Mouse (Mus musculus): ENCODE data around the gene Eya2. TPM values are rescaled to one million over a fixed set of nuclear protein-coding genes. Genes with fewer than 3 reads are reported as not detected.

Gene Eya2
- polyA plus RNA-seq, 1 experiment from 2014 or later, result 11.4 TPM

- peak overlapping the region; percentile 63; the same call in 1 of the 2 replicates for H3K9ac ChIP-seq
- no peak for ATAC-seq (ENCODE audit: insufficient number of reproducible peaks, low FRiP score, low TSS enrichment, low read depth)
- peaks cover 41% of the 10 kb centered on the region for H3K27me3 ChIP-seq
These were observed 841 bp downstream of the Eya2 start for GRCm38 (mm10) chr2:165595676-165596070.

GRCm38 (mm10) chr2:165596141-165596540 is 1.3 kb downstream of the Eya2 start:
- peak overlapping the region; percentile 57 for H3K4me3 ChIP-seq

More at GRCm38 (mm10) chr2:165595676-165596070, 841 bp downstream of the Eya2 start:
- Histone ChIP-seq H3K4me1 (peaks cover 38% of the 10 kb centered on the region), H3K4me3 (peak overlapping the region; percentile 57), H3K36me3 (no peaks in the 10 kb centered on the region), H3K9me3 (no peaks in the 10 kb centered on the region), H3K27ac (peak overlapping the region; percentile 33; the same call in 1 of the 2 replicates), H3K4me2 (peak overlapping the region; percentile 94)
- WGBS, result 6% methylated on average over 13 of the region's 13 CpGs

GRCm38 (mm10) chr2:165597536-165597935 is 2.7 kb downstream of the Eya2 start:
- no peak overlapping the region for H3K4me3 ChIP-seq
- H3K27ac ChIP-seq, result no peak overlapping the region
- H3K4me1 ChIP-seq, result peaks cover 55% of the 10 kb centered on the region
- no peaks in the 10 kb centered on the region for H3K9me3 ChIP-seq
- WGBS, result 45% methylated on average over 6 of the region's 6 CpGs
- H3K4me2 ChIP-seq, result peak overlapping the region; percentile 25; the same call in 1 of the 2 replicates
- no peak overlapping the region for H3K9ac ChIP-seq
- H3K27me3 ChIP-seq, result peaks cover 41% of the 10 kb centered on the region
- ATAC-seq (ENCODE audit: insufficient number of reproducible peaks, low FRiP score, low TSS enrichment, low read depth), result no peak
- no peaks in the 10 kb centered on the region for H3K36me3 ChIP-seq

More at GRCm38 (mm10) chr2:165596141-165596540, 1.3 kb downstream of the Eya2 start:
- Histone ChIP-seq H3K9ac (no peak overlapping the region), H3K27ac (no peak overlapping the region), H3K4me2 (peak overlapping the region; percentile 94), H3K36me3 (no peaks in the 10 kb centered on the region), H3K4me1 (peaks cover 43% of the 10 kb centered on the region), H3K27me3 (peaks cover 41% of the 10 kb centered on the region), H3K9me3 (no peaks in the 10 kb centered on the region)
- WGBS, result 22% methylated on average over 11 of the region's 11 CpGs
- ATAC-seq (ENCODE audit: insufficient number of reproducible peaks, low FRiP score, low TSS enrichment, low read depth), result no peak

GRCm38 (mm10) chr2:165598139-165598538 is 3.3 kb downstream of the Eya2 start:
- Histone ChIP-seq H3K36me3 (no peaks in the 10 kb centered on the region), H3K9me3 (no peaks in the 10 kb centered on the region), H3K4me2 (no peak overlapping the region), H3K27ac (no peak overlapping the region), H3K4me3 (no peak overlapping the region), H3K4me1 (peaks cover 61% of the 10 kb centered on the region), H3K27me3 (peaks cover 37% of the 10 kb centered on the region), H3K9ac (no peak overlapping the region)
- 43% methylated on average over 5 of the region's 5 CpGs for WGBS
- ATAC-seq (ENCODE audit: insufficient number of reproducible peaks, low FRiP score, low TSS enrichment, low read depth), result no peak

- peaks cover 64% of the 10 kb centered on the region for H3K4me1 ChIP-seq
- H3K9ac ChIP-seq, result no peak overlapping the region
- no peaks in the 10 kb centered on the region for H3K36me3 ChIP-seq
- H3K27me3 ChIP-seq, result peaks cover 27% of the 10 kb centered on the region
- no peaks in the 10 kb centered on the region for H3K9me3 ChIP-seq
- no peak overlapping the region for H3K4me2 ChIP-seq
- WGBS, result 32% methylated on average over 13 of the region's 13 CpGs
- no peak overlapping the region for H3K4me3 ChIP-seq
- H3K27ac ChIP-seq, result peak overlapping the region; percentile 14
- no peak for ATAC-seq (ENCODE audit: insufficient number of reproducible peaks, low FRiP score, low TSS enrichment, low read depth)
These were observed 4.7 kb downstream of the Eya2 start for GRCm38 (mm10) chr2:165599566-165599965.

GRCm38 (mm10) chr2:165600926-165601325 is 6.1 kb downstream of the Eya2 start:
- Histone ChIP-seq H3K4me1 (peaks cover 52% of the 10 kb centered on the region), H3K9me3 (no peaks in the 10 kb centered on the region), H3K36me3 (no peaks in the 10 kb centered on the region), H3K27me3 (peaks cover 14% of the 10 kb centered on the region), H3K27ac (no peak overlapping the region), H3K4me3 (no peak overlapping the region), H3K9ac (no peak overlapping the region), H3K4me2 (0 out of 2 replicates have a peak overlapping the region, but pooled peaks have one; percentile 6)
- WGBS, result 26% methylated on average over 13 of the region's 13 CpGs
- ATAC-seq (ENCODE audit: insufficient number of reproducible peaks, low FRiP score, low TSS enrichment, low read depth), result no peak

GRCm38 (mm10) chr2:165601605-165602004 is 6.8 kb downstream of the Eya2 start:
- Histone ChIP-seq H3K4me3 (no peak overlapping the region), H3K4me1 (peaks cover 52% of the 10 kb centered on the region), H3K9ac (no peak overlapping the region), H3K36me3 (no peaks in the 10 kb centered on the region), H3K4me2 (no peak overlapping the region), H3K27ac (no peak overlapping the region), H3K9me3 (no peaks in the 10 kb centered on the region), H3K27me3 (peaks cover 14% of the 10 kb centered on the region)
- WGBS, result 49% methylated on average over 8 of the region's 8 CpGs
- no peak for ATAC-seq (ENCODE audit: insufficient number of reproducible peaks, low FRiP score, low TSS enrichment, low read depth)

- 52% methylated on average over 8 of the region's 8 CpGs for WGBS
These were observed 8.9 kb downstream of the Eya2 start for GRCm38 (mm10) chr2:165603775-165604174.

GRCm38 (mm10) chr2:165611551-165612253 is 16.9 kb downstream of the Eya2 start:
- Histone ChIP-seq H3K9ac (no peak overlapping the region), H3K36me3 (no peaks in the 10 kb centered on the region), H3K27me3 (no peaks in the 10 kb centered on the region), H3K4me3 (no peak overlapping the region), H3K4me2 (no peak overlapping the region), H3K4me1 (peaks cover 10% of the 10 kb centered on the region), H3K27ac (no peak overlapping the region), H3K9me3 (no peaks in the 10 kb centered on the region)
- 79% methylated on average over 7 of the region's 7 CpGs for WGBS
- ATAC-seq (ENCODE audit: insufficient number of reproducible peaks, low FRiP score, low TSS enrichment, low read depth), result no peak

More at GRCm38 (mm10) chr2:165603775-165604174, 8.9 kb downstream of the Eya2 start:
- Histone ChIP-seq H3K4me1 (peaks cover 42% of the 10 kb centered on the region), H3K9ac (no peak overlapping the region), H3K27ac (no peak overlapping the region), H3K4me3 (no peak overlapping the region), H3K9me3 (no peaks in the 10 kb centered on the region), H3K27me3 (no peaks in the 10 kb centered on the region), H3K36me3 (no peaks in the 10 kb centered on the region), H3K4me2 (no peak overlapping the region)
- ATAC-seq (ENCODE audit: insufficient number of reproducible peaks, low FRiP score, low TSS enrichment, low read depth), result no peak

- Histone ChIP-seq H3K9ac (no peak overlapping the region), H3K4me3 (no peak overlapping the region), H3K36me3 (no peaks in the 10 kb centered on the region), H3K27me3 (no peaks in the 10 kb centered on the region), H3K4me2 (no peak overlapping the region), H3K27ac (peak overlapping the region; percentile 12; the same call in 1 of the 2 replicates), H3K9me3 (no peaks in the 10 kb centered on the region), H3K4me1 (peaks cover 10% of the 10 kb centered on the region)
- WGBS, result 62% methylated on average over 13 of the region's 13 CpGs
- no peak for ATAC-seq (ENCODE audit: insufficient number of reproducible peaks, low FRiP score, low TSS enrichment, low read depth)
These were observed 19.0 kb downstream of the Eya2 start for GRCm38 (mm10) chr2:165613741-165614339.

- H3K4me1 ChIP-seq, result peaks cover 16% of the 10 kb centered on the region
- H3K27me3 ChIP-seq, result no peaks in the 10 kb centered on the region
- no peaks in the 10 kb centered on the region for H3K9me3 ChIP-seq
- H3K4me2 ChIP-seq, result no peak overlapping the region
- H3K4me3 ChIP-seq, result no peak overlapping the region
- 90% methylated on average over 2 of the region's 2 CpGs for WGBS
- H3K36me3 ChIP-seq, result no peaks in the 10 kb centered on the region
- ATAC-seq (ENCODE audit: insufficient number of reproducible peaks, low FRiP score, low TSS enrichment, low read depth), result no peak
- no peak overlapping the region for H3K27ac ChIP-seq
- no peak overlapping the region for H3K9ac ChIP-seq
These were observed 26.7 kb downstream of the Eya2 start for GRCm38 (mm10) chr2:165621488-165621887.

GRCm38 (mm10) chr2:165622596-165622995 is 27.8 kb downstream of the Eya2 start:
- peak overlapping the region; percentile 43; the same call in 1 of the 2 replicates for H3K27ac ChIP-seq
- no peak for ATAC-seq (ENCODE audit: insufficient number of reproducible peaks, low FRiP score, low TSS enrichment, low read depth)
- WGBS, result 51% methylated on average over 3 of the region's 3 CpGs
- no peak overlapping the region for H3K4me2 ChIP-seq
- no peaks in the 10 kb centered on the region for H3K9me3 ChIP-seq
- H3K9ac ChIP-seq, result no peak overlapping the region
- peaks cover 16% of the 10 kb centered on the region for H3K4me1 ChIP-seq
- no peak overlapping the region for H3K4me3 ChIP-seq
- H3K27me3 ChIP-seq, result no peaks in the 10 kb centered on the region
- H3K36me3 ChIP-seq, result no peaks in the 10 kb centered on the region
